Mouse (Mus musculus): ENCODE data around the gene Hoxc9. TPM values are rescaled to one million over a fixed set of nuclear protein-coding genes. Genes with fewer than 3 reads are reported as not detected.

The Hoxc9 gene
- total RNA-seq, 2 experiments from 2014 or later = not detected

- intact Hi-C loops (cut with DNase I) = no loop called here
- DNase-seq (ENCODE audit: low spot score in 2 of 2) = no peak
Measured at GRCm38 (mm10) chr15:102955007-102955382, 21.2 kb upstream of the Hoxc9 start.

- intact Hi-C loops (cut with DNase I) = no loop called here
- no peak for DNase-seq (ENCODE audit: low spot score in 2 of 2)
Measured at GRCm38 (mm10) chr15:102955833-102956640, 20.2 kb upstream of the Hoxc9 start.

GRCm38 (mm10) chr15:102956906-102957305 is 19.3 kb upstream of the Hoxc9 start:
- DNase-seq (ENCODE audit: low spot score in 2 of 2) = no peak
- intact Hi-C loops (cut with DNase I) = no loop called here

- DNase-seq (ENCODE audit: low spot score in 2 of 2) = no peak
- intact Hi-C loops (cut with DNase I) = loop anchor here (10.0 kb wide), 1 partner anchor 265 kb away; no protein-coding TSS in a partner anchor
Measured at GRCm38 (mm10) chr15:102959663-102960191, 16.5 kb upstream of the Hoxc9 start.

GRCm38 (mm10) chr15:102961728-102962127 is 14.5 kb upstream of the Hoxc9 start:
- intact Hi-C loops (cut with DNase I) = loop anchor here (10.0 kb wide), 1 partner anchor 267 kb away; no protein-coding TSS in a partner anchor
- no peak for DNase-seq (ENCODE audit: low spot score in 2 of 2)

- no peak for DNase-seq (ENCODE audit: low spot score in 2 of 2)
- intact Hi-C loops (cut with DNase I) = loop anchor here (10.0 kb wide), 1 partner anchor 268 kb away; no protein-coding TSS in a partner anchor
Measured at GRCm38 (mm10) chr15:102962492-102962891, 13.7 kb upstream of the Hoxc9 start.

- intact Hi-C loops (cut with DNase I) = loop anchor here (10.0 kb wide), 1 partner anchor 268 kb away; no protein-coding TSS in a partner anchor
- no peak for DNase-seq (ENCODE audit: low spot score in 2 of 2)
Measured at GRCm38 (mm10) chr15:102963259-102963658, 13.0 kb upstream of the Hoxc9 start.

- no peak for DNase-seq (ENCODE audit: low spot score in 2 of 2)
- intact Hi-C loops (cut with DNase I) = loop anchor here (10.0 kb wide), 1 partner anchor 269 kb away; no protein-coding TSS in a partner anchor
Measured at GRCm38 (mm10) chr15:102963671-102964640, 12.3 kb upstream of the Hoxc9 start.

GRCm38 (mm10) chr15:102965003-102965891 is 11.0 kb upstream of the Hoxc9 start:
- no peak for DNase-seq (ENCODE audit: low spot score in 2 of 2)
- intact Hi-C loops (cut with DNase I) = loop anchor here (10.0 kb wide), 1 partner anchor 270 kb away; no protein-coding TSS in a partner anchor

GRCm38 (mm10) chr15:102965892-102966775 is 10.1 kb upstream of the Hoxc9 start:
- intact Hi-C loops (cut with DNase I) = loop anchor here (10.0 kb wide), 1 partner anchor 271 kb away; no protein-coding TSS in a partner anchor
- peak in 1 of 2 experiments; percentile 25 for DNase-seq (ENCODE audit: low spot score in 2 of 2)

GRCm38 (mm10) chr15:102966776-102967311 is 9.4 kb upstream of the Hoxc9 start, which contains the start of gene Hoxc10:
Hoxc10 (plus strand) TSS chr15:102966796.
- intact Hi-C loops (cut with DNase I) = loop anchor here (10.0 kb wide), 1 partner anchor 272 kb away; no protein-coding TSS in a partner anchor

GRCm38 (mm10) chr15:102967312-102967510 is 9.0 kb upstream of the Hoxc9 start, which contains the start of gene Hoxc5:
Hoxc5 (plus strand) TSS chr15:102967443.
- no peak for DNase-seq (ENCODE audit: low spot score in 2 of 2)
- intact Hi-C loops (cut with DNase I) = loop anchor here (10.0 kb wide), 1 partner anchor 272 kb away; no protein-coding TSS in a partner anchor

More at GRCm38 (mm10) chr15:102966776-102967311, 9.4 kb upstream of the Hoxc9 start, which contains the start of gene Hoxc10:
- DNase-seq (ENCODE audit: low spot score in 2 of 2) = no peak

- DNase-seq (ENCODE audit: low spot score in 2 of 2) = no peak
- intact Hi-C loops (cut with DNase I) = loop anchor here (10.0 kb wide), 1 partner anchor 273 kb away; no protein-coding TSS in a partner anchor
Measured at GRCm38 (mm10) chr15:102967511-102968397, 8.5 kb upstream of the Hoxc9 start.

- no peak for DNase-seq (ENCODE audit: low spot score in 2 of 2)
- intact Hi-C loops (cut with DNase I) = loop anchor here (10.0 kb wide), 1 partner anchor 274 kb away; no protein-coding TSS in a partner anchor
Measured at GRCm38 (mm10) chr15:102969296-102969695, 6.9 kb upstream of the Hoxc9 start.

GRCm38 (mm10) chr15:102970740-102971139 is 5.5 kb upstream of the Hoxc9 start:
- intact Hi-C loops (cut with DNase I) = loop anchor here (5.0 kb wide), 1 partner anchor 208 kb away; no protein-coding TSS in a partner anchor
- no peak for DNase-seq (ENCODE audit: low spot score in 2 of 2)

- intact Hi-C loops (cut with DNase I) = loop anchor here (5.0 kb wide), 1 partner anchor 210 kb away; no protein-coding TSS in a partner anchor
- DNase-seq (ENCODE audit: low spot score in 2 of 2) = no peak
Measured at GRCm38 (mm10) chr15:102972254-102972653, 4.0 kb upstream of the Hoxc9 start.

Data from left cerebral cortex, postnatal 14 days (tissue).